In the genomic region with DNA sequence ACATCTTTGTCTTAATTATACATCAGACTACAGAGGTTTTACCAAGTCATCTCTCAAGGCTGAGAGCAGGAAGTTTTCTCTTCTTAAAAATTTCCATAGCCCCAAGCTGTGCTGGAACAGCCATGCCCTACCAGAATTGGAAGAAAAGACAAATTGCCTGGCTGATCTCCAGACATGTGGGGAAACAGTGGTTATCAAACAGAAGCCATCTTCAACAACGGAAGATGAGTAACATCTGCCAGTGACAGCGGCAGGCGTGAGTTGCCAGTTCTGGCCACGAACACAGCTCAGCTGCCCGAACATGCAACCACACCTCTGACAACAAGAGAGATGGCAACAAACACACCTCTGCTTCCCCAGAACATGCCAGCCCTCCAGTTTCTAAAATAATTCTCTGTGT, we compare ENCODE assay signal across 11 mouse cellular contexts. TPM values are rescaled to one million over a fixed set of nuclear protein-coding genes. Genes with fewer than 3 reads are reported as not detected.
DNase-seq lines count a peak whose midpoint lies in the region; ATAC-seq lines count a peak whose summit lies in the region.
"Had no signal": no experiment of that assay in that cellular context is flagged by ENCODE, and none has a peak within 500 bp of the region (broad histone marks: within the 10 kb centered on the region; RNA-seq: fewer than 3 reads in every experiment).

No protein-coding gene starts in this region.

- peak; percentile 18 for DNase-seq in gastrocnemius, adult 18-20 months (ENCODE audit: low spot score)
- no peak for DNase-seq in gastrocnemius, postnatal 10 days
- peak; percentile 29 to 48 for DNase-seq in urinary bladder, postnatal 36 days (ENCODE audit: low spot score in 2 of 2)
- DNase-seq in urinary bladder, postnatal 10 days (ENCODE audit: low spot score): no peak
- DNase-seq in kidney, adult 9 months: peak; percentile 42
- peak; percentile 45 for DNase-seq in skeletal muscle tissue, adult 2 months (ENCODE audit: low read depth, low spot score)
- no peak for DNase-seq in layer of hippocampus, adult 9-10 months (ENCODE audit: low spot score)

- no peak for ATAC-seq in monocyte, adult 5-6 weeks (replicated peaks; ENCODE audit: insufficient number of reproducible peaks, low FRiP score, low TSS enrichment, poor library complexity, severe bottlenecking)
- ATAC-seq: activated CD4-positive, CD25-positive, alpha-beta regulatory T cell, adult 4 months; CD4-positive, CD25-positive, alpha-beta regulatory T cell, adult 4 months; hindbrain, postnatal 0 days had no signal

RNA-seq across cellular contexts. Expression of a gene that starts 59.1 kb away (rescaled TPM):
- 10 to 100 TPM in 1 of 2 experiments, 1 to 10 TPM in 1; 4.6 to 11.9 TPM for total RNA-seq in gastrocnemius, adult 18-20 months (2021)
- total RNA-seq in gastrocnemius, postnatal 10 days (2021): 10 to 100 TPM; 66.4 to 84.2 TPM
- total RNA-seq in monocyte, adult 5-6 weeks (2017): not detected in 3 replicates

Comparison
In these comparisons a context has a peak if more than half of its experiments do, and no peak if none do; other contexts are left out.
1. DNase-seq: peak in gastrocnemius, adult 18-20 months (single experiment), urinary bladder, postnatal 36 days (2 of 2), kidney, adult 9 months (single experiment) and skeletal muscle tissue, adult 2 months (single experiment); none in gastrocnemius, postnatal 10 days (single experiment), urinary bladder, postnatal 10 days (single experiment) and layer of hippocampus, adult 9-10 months (single experiment).
2. RNA of a gene that starts 59.1 kb away (total RNA-seq): 66.4 to 84.2 TPM in gastrocnemius, postnatal 10 days; 4.6 to 11.9 TPM in gastrocnemius, adult 18-20 months and not detected in monocyte, adult 5-6 weeks; every median in the first group is over 4 times any median in the second.